Mouse (Mus musculus) stomach, postnatal 0 days (tissue): Measurements from ENCODE around the gene Col13a1. TPM values are rescaled to one million over a fixed set of nuclear protein-coding genes. Genes with fewer than 3 reads are reported as not detected.

ENCODE experiments used
- ATAC-seq: fragments of 200-750 bp; cut with Nextera tagmentation; 2 replicates; pipeline ENCODE4 v1.8.0; 2017; ENCODE audit not compliant: low FRiP score, low TSS enrichment
- DNase-seq: peaks from one replicate; pipeline ENCODE4 v3.0.0-alpha.2; 2016; ENCODE audit warnings: low spot score
- H3K27ac ChIP-seq: fragments of 300-500 bp; sonication (generic); replicated peaks from 2 replicates; pipeline ENCODE4 v1.5.1; 2014; ENCODE audit warnings: mild to moderate bottlenecking, control low read depth
- H3K27me3 ChIP-seq: fragments of 300-500 bp; sonication (generic); 2 replicates; pipeline ENCODE4 v1.6.1; 2014; ENCODE audit warnings: low read length; ENCODE audit not compliant: control insufficient read depth, insufficient read depth
- H3K36me3 ChIP-seq: fragments of 300-500 bp; sonication (generic); 2 replicates; pipeline ENCODE4 v1.6.1; 2014; ENCODE audit warnings: low read length, mixed read lengths; ENCODE audit not compliant: control insufficient read depth, insufficient read depth
- H3K4me1 ChIP-seq: fragments of 300-500 bp; sonication (generic); replicated peaks from 2 replicates; pipeline ENCODE4 v1.6.1; 2014; ENCODE audit warnings: antibody characterized with exemption; ENCODE audit not compliant: control insufficient read depth, insufficient read depth
- H3K4me2 ChIP-seq: fragments of 300-500 bp; sonication (generic); replicated peaks from 2 replicates; pipeline ENCODE4 v1.6.1; 2014; ENCODE audit warnings: low read depth, mild to moderate bottlenecking, control low read depth, moderate library complexity
- H3K4me3 ChIP-seq: fragments of 300-500 bp; sonication (generic); 2 replicates; pipeline ENCODE4 v1.5.1; 2014; ENCODE audit warnings: low read depth, low read length, control low read depth
- H3K9ac ChIP-seq: fragments of 300-500 bp; sonication (generic); 2 replicates; pipeline ENCODE4 v1.6.1; 2014; ENCODE audit warnings: mild to moderate bottlenecking, low read length, control low read depth, mixed read lengths
- H3K9me3 ChIP-seq: fragments of 300-500 bp; sonication (generic); 2 replicates; pipeline ENCODE4 v1.6.1; 2016; ENCODE audit warnings: low read length; ENCODE audit not compliant: control insufficient read depth
- CTCF ChIP-seq: IDR thresholded peaks from 2 replicates; pipeline ENCODE4 v1.5.1; 2016; ENCODE audit warnings: antibody characterized with exemption, low read depth, mild to moderate bottlenecking, moderate library complexity
- EP300 ChIP-seq: optimal IDR thresholded peaks from 2 replicates; pipeline ENCODE3; 2016; ENCODE audit warnings: antibody characterized with exemption
- WGBS: fragments of 180-500 bp; shearing (Covaris S2); extraction: QIAGEN DNeasy Blood & Tissue Kit; methylation state at CpG from one replicate; pipeline ENCODE4 v1.1.7; 2014; 5-methylcytosine and 5-hydroxymethylcytosine counted together
- polyA plus RNA-seq: library from polyadenylated mRNA; unstranded; fragments of >200 nt; fragmentation: Nextera tagmentation; extraction: Ambion mirVana; gene quantifications from 2 replicates; pipeline ENCODE4 v1.2.1, GENCODE M21; 2015

Gene Col13a1
- polyA plus RNA-seq, 1 experiment from 2014 or later, result 2.3 TPM

DNA sequence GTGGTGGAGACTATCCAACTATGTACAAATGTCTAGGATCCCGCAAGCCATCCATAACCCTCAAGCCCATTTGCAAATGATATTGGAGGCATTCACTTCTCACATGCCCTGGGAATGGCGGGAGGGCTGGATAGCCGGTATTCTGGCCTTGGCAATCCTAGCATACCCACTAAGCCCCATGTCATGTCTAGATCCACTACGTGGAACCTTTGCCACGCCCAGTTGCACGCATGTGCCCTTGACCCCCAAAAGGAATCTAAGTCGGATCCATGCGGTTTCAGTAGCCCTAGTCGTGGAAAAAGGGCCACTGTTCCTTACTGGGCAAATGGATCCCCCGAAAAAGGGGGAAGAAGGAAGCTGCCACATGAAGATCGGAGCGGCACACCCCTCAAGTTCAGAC lies 147.7 kb downstream of the Col13a1 start:
- Histone ChIP-seq H3K36me3 (no peaks in the 10 kb centered on the region), H3K9me3 (no peaks in the 10 kb centered on the region), H3K4me2 (no peak overlapping the region), H3K27ac (no peak overlapping the region), H3K27me3 (no peaks in the 10 kb centered on the region), H3K4me3 (no peak overlapping the region), H3K4me1 (no peaks in the 10 kb centered on the region), H3K9ac (no peak overlapping the region)
- ATAC-seq (no peak), DNase-seq (no peak)
- TF ChIP-seq CTCF (no peak), EP300 (no peak)
- WGBS, result 68% methylated on average over 12 of the region's 12 CpGs

DNA sequence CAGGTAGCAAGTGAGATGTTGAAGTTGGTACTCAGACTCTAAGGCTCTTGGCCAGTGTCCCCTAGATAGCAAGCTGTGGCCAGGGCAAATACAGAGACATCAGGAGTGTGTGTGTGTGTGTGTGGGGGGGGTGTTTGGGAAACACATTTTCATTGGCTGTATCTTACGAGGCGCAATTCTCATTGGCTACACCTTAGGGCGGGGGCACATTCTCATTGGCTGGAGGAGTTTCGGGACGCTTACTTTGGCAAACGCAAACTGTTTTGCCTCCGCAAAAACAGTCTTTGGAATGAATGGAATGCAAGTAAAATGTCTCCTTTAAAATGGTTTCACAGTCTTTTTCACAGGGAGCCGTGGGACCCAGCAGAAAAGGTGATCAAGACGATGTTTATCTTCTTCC lies 148.1 kb downstream of the Col13a1 start:
- ATAC-seq (no peak), DNase-seq (no peak)
- Histone ChIP-seq H3K27me3 (no peaks in the 10 kb centered on the region), H3K36me3 (no peaks in the 10 kb centered on the region), H3K4me2 (no peak overlapping the region), H3K9me3 (no peaks in the 10 kb centered on the region), H3K9ac (no peak overlapping the region), H3K4me3 (no peak overlapping the region), H3K4me1 (no peaks in the 10 kb centered on the region), H3K27ac (no peak overlapping the region)
- 33% methylated on average over 9 of the region's 9 CpGs for WGBS
- no peak for TF ChIP-seq CTCF
- TF ChIP-seq EP300, result no peak

GRCm38 (mm10) chr10:61829046-61829445 lies 149.9 kb downstream of the Col13a1 start:
- Histone ChIP-seq H3K9me3 (no peaks in the 10 kb centered on the region), H3K27me3 (no peaks in the 10 kb centered on the region), H3K36me3 (no peaks in the 10 kb centered on the region), H3K4me1 (no peaks in the 10 kb centered on the region), H3K4me3 (no peak overlapping the region), H3K4me2 (no peak overlapping the region), H3K27ac (no peak overlapping the region), H3K9ac (no peak overlapping the region)
- TF ChIP-seq CTCF (no peak), EP300 (no peak)
- WGBS, result 49% methylated on average over 4 of the region's 4 CpGs
- ATAC-seq (no peak), DNase-seq (no peak)

DNA sequence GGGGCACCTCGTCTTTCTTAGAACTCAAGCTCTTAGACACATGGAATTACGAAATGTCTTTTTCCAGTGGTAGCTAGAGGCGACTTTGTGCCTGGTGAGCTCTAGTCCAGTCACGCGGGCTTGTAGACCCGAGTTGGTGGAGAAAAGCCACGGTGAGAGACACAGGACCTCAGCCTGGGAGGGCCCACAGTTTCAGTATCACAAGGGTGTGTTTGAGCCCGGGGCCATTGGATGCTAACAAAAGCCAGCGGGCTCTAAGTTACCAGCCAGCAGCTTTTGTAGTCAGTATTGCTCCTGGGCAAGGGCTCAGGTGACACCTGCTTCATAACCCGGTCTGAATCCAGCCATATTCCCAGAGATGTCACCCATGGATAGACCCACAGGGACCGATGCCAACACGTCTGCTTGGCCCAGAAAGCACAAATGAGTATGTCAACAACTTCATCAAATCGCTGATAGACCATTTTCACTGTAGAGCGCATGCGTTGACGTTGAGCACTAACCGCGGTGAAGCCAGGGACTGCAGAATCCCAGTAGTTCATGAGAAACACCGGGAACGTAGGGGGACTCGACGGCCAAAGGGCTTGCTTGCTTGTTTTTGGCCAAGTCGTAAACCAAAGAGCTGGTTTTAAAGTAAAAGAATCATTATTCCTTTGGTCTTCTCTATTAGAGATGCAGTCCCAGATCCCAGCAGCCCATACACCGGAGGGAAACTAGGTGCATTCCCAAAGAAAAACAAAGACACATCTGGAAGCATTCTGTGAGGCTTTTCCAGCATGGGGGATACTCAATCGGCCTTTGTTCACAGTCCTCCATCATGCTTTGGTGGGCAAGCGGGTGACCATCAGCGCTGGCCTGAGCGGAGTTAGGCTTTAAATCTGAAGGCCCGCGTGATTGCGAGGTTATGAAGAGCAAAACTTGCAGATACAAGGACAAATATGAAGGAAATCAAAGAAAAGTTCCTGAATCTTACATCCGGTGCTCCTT lies 150.7 kb downstream of the Col13a1 start:
- Histone ChIP-seq H3K9me3 (no peaks in the 10 kb centered on the region), H3K4me2 (no peak overlapping the region), H3K27me3 (no peaks in the 10 kb centered on the region), H3K36me3 (no peaks in the 10 kb centered on the region), H3K9ac (no peak overlapping the region), H3K4me1 (no peaks in the 10 kb centered on the region), H3K4me3 (no peak overlapping the region), H3K27ac (no peak overlapping the region)
- TF ChIP-seq CTCF (no peak), EP300 (no peak)
- ATAC-seq (no peak), DNase-seq (no peak)
- WGBS, result 92% methylated on average over 32 of the region's 32 CpGs

DNA sequence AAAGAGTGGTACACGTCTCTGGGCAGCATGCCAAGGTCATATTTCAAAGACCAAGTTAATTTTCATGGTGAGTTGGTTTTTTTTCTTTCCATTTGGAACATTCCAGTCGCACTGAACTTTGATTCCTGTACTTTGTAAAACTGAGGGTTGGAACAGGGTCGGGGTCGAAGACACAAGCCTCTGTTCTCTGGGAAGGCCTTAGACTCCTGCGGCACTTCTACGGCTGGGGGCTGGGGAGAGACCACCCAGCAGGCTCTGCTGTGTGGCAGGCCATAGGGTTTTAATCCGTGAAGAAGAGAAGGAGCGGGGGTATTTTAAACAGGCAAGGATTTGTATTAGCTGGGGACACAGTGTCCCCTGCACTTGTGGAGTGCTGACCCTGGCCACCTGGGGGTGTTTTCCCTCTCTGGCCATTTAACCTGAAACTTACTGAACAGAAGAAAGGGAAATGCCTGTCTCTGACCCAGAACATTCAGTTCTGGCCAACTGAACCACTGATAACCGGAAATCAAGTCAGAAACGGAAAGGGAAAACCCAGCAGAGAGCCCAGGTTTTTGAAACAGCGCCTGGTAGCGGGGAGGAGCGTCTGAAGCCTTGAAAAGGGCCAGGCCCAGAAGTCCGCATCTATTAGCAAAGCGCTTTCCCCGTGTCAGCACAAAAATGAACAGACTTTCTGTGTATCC lies 152.0 kb downstream of the Col13a1 start:
- Histone ChIP-seq H3K4me1 (no peaks in the 10 kb centered on the region), H3K9me3 (no peaks in the 10 kb centered on the region), H3K36me3 (no peaks in the 10 kb centered on the region), H3K4me3 (no peak overlapping the region), H3K9ac (no peak overlapping the region), H3K4me2 (no peak overlapping the region), H3K27me3 (no peaks in the 10 kb centered on the region), H3K27ac (no peak overlapping the region)
- no peak for DNase-seq
- ATAC-seq, result no peak
- WGBS, result 37% methylated on average over 16 of the region's 16 CpGs
- TF ChIP-seq EP300 (no peak), CTCF (peak; percentile 25)
